Mouse (Mus musculus) frontal cortex, postnatal 36 days (tissue): Measurements from ENCODE around the gene Olfr97.
"Not testable (repeated sequence)": the region's sequence is repeated elsewhere in the genome, so short reads cannot be mapped to it uniquely, and the experiment has no call there.

Experiments used
- DNase-seq, 2 experiments: peaks; one replicate each; pipeline ENCODE4 v3.0.0; 2022; ENCODE audit warnings: low spot score in 2 of 2

Olfr97 gene

DNA sequence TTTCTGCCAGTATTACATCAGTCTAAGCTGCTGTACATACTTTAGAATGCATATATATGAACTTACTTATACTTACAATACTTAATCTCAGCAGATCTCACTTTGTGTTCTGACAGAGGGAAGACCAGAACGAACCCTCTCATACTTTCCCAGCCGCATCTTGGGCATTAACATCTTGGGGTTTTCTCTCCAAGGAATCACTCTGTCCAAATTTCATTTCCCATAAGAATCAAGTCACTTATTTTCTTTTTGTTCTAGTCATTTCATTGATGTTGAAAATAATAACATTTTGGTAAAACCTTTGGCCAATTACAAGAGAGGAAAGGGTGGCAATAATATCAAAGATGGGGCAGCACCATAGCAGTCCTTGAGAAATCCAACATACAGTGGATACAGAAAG lies at the start of gene Olfr97:
Olfr97 (minus strand) TSS at position 101 of the 400 bp plus-strand sequence.
- not testable (repeated sequence) for DNase-seq

DNA sequence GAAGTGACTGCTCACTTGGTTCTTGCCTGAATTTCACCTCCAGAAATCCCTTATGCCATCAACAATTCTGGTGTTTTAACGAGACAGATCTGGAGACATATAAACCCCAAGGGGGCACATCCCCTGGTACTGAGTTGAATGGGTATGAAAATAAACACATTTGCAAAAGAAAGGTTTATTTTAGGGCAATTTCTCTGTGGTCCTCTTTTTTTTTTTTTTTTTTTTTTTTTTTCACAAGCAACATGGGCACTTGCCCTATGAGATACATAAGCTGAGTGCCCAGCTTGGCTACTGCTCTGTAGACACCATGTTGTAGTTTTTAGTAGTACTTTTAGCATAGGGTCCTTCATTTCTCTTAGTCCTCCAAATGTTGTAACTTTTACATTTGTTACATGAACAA lies 46.2 kb upstream of the Olfr97 start, which contains the start of gene Olfr99:
Olfr99 (minus strand) TSS at position 101 of the 400 bp plus-strand sequence.
- no peak for DNase-seq

DNA sequence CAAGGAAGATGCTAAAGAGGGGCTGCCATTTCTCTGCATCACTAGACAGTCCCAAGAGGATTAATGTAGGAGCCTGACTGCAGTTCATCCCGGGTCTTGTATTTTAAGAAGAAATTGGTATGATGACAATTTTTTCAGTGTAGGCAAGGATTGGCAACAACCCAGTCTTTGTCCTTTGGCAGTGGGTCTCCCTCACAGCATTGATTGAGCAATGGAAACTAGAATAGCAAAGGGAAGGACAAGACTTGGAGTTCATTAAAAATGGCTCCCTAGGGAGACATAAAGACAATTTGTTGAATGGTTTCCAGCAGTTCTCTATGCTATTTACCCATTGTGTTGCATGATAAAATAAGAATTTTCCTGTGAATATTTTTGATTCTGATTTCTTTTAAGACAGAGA lies 43.2 kb upstream of the Olfr97 start:
- no peak for DNase-seq

DNA sequence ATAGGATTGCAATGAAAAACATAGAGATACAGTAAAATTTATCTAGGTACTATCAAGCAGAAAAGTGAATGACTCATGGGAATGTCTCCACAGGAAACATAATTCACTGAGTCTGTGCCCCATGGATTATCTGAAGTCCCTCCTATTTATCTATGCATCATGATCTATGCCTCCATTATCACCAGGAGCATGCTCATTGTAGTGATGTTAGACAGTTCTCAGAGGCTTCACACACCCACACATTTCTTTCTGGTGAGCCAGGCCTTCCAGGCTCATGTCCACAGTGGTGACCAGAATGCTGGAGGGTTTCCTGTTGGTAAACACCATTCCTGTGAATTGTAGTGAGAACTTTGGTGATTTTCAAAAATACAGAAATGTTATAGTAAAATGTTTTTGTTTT lies 39.4 kb upstream of the Olfr97 start:
- no peak for DNase-seq

DNA sequence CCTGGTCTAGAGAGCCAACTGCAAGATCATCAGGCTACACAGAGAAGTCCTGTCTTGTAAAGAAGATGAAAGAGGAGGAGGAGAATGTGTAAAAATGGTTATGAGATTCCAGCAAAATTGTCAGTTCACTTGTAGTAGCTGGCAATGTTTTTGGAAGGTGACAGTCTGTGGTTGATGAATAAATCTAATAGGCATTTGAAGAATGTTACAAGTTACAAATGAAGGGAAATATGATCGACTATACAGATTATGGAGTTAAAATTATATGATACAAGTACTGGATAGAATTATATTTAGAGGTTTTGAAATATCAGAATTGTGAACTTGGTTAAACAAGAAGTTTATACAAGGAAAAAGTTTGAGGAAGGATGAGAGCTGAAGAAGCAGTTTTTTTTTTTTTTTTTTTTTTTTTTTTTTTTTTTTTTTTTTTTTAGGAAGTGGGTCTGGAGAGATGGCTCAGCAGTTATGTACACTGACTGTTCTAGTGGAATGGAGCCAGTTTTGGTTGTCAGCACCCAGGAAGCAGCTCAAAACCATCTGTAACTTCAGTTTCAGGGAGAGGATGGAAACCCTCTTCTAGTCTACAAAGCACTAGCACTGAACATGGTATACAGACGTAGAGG lies 38.6 kb upstream of the Olfr97 start:
- no peak for DNase-seq

DNA sequence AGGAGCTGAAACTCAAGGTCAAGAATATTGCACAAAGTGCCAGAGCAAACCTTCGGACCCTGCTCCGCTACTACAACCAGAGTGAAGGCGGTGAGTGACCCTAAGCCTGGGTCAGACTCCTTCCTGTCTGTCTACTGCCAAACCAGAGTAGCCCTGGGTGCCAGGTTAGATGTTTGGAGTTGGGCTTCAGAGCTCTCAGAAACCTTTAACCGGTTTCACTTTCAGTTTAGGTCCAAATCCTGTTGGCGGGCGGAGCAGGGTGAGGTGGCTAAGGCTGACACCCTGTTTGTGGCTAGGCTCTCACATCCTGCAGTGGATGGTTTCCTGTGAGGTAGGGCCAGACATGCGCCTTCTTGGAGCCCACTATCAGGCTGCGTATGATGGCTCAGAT lies 33.6 kb upstream of the Olfr97 start:
- DNase-seq: no peak

DNA sequence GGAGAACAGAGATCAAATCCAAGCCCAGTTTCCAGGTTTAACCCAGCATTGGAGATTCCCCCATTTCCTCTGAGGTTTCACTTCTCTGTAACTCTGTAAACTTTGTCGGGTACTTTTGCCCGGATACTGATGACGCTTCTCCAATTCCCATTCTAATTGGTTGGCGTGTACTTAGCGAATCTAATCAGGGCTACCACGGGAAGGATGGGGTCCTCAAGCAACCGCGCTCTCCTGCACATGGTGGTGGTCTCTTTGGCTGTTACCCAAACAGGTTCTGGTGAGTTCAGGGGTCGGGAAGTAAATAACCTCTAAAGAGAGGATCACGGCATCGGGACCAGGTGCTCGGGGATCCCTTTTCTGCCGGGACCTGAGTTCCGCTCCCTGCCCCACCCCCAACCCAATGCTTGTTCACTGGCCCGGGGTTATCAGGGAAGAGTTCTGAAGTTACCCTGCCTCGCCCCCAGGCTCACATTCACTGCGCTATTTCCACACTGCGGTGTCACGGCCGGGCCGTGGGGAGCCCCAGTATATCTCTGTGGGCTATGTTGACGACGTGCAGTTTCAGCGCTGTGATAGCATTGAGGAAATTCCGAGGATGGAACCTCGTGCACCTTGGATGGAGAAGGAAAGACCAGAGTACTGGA lies 33.0 kb upstream of the Olfr97 start, which contains the start of gene H2-M3:
H2-M3 (plus strand) TSS at position 163 of the 644 bp plus-strand sequence.
- peak; percentile 90 to 96 for DNase-seq

DNA sequence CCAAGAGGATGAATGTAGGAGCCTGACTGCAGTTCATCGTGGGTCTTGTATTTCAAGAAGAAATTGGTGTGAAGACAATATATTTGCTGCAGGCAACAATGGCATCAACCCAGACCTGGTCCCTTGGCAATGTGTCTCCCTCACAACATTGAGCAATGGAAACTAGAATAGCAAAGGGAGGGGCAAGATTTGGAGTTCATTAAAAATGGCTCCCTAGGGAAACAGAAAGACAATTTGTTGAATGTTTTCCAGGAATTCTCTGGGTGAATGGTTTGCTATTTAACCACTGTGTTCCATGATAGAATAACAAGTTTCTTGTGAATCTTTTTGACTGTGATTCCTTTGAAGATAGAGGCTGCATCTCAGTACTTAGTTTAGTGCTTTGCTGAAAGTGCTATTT lies 26.5 kb upstream of the Olfr97 start, which contains the start of gene Olfr98:
Olfr98 (minus strand) TSS at position 124 of the 400 bp plus-strand sequence.
- no peak for DNase-seq

DNA sequence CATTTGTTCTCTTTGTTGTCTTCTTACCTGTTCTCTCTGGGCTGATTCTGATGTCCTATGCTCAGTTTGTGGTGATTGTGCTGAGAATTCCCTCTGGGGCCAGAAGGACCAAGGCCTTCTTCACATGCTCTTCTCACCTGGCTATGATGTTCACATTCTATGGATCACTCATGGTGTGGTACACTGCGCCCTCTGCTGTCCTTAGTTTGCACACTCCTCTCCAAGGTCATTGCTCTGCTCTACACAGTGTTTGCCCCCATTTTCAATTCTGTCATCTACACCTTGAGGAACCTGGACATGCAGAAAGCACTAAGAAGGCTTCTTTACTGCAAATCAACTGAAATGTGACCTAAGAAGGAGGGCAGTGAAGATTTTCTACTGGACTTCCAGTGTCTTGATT lies 13.4 kb upstream of the Olfr97 start:
- peak in 1 of 2 experiments; percentile 9 for DNase-seq

DNA sequence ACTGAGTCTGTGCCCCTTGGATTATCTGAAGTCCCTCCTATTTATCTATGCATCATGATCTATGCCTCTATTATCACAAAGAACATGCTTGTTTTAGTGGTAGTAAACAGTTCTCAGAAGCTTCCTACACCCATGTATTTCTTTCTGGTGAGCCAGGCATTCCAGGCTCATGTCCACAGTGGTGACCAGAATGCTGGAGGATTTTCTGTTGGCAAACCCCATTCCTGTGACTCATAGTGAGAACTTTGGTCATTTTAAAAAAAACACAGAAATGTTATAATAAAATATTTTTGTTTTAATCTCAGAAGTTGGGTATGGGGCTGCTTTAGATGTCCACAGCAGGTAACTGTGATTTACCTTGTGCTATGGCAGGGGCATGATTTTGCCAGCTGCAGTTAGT lies 12.3 kb upstream of the Olfr97 start:
- no peak for DNase-seq

DNA sequence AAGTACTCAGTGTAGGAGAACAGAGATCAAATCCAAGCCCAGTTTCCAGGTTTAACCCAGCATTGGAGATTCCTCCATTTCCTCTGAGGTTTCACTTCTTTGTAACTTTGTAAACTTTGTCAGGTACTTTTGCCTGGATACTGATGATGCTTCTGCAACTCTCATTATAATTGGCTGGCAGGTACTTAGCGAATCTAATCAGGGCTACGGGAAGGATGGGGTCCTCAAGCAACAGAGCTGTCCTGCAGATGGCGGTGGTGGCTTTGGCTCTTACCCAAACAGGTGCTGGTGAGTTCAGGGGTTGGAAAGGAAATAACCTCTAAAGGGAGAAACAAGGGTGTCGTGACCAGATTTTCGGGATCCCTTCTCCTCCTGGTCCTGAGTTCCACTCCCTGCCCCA lies 9.6 kb upstream of the Olfr97 start:
- peak; percentile 9 to 40 for DNase-seq

DNA sequence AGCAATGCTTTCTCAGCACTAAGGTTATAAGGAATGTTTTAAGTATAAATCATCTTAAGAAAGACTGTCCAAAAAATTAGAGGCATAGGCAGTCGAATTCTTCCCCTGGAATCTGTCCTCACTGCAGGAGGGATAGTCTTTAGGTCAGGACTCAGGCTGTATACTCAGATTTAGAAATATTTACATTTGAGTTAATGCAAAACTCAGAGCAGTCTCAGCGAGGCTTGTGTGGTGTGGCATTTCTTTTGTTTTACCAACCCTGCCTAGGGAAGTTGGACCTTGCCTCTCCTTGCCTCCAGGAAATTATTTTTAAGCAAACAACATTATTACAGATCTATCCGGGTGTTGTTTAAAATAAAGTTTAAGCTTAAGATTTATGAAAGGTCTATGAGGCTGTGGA lies 5.1 kb upstream of the Olfr97 start:
- no peak for DNase-seq

DNA sequence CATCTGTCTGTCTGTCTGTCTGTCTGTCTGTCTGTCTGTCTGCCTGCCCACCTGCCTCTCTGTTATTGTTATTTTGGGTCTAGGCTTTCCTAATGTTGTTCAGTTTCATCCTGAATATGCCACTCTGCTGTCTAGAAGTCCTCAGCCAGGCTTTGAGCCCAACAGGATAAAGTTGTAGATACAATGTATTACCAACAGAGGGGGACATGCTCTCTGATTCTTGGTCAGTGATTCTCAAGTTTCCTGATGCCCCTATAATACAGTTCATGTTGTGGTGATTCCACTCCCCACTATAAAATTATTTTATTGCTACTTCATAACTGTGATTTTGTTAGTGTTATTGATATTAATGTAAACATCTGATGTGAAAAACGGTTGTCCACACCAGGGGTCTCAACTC lies 15.3 kb downstream of the Olfr97 start:
- DNase-seq: no peak

DNA sequence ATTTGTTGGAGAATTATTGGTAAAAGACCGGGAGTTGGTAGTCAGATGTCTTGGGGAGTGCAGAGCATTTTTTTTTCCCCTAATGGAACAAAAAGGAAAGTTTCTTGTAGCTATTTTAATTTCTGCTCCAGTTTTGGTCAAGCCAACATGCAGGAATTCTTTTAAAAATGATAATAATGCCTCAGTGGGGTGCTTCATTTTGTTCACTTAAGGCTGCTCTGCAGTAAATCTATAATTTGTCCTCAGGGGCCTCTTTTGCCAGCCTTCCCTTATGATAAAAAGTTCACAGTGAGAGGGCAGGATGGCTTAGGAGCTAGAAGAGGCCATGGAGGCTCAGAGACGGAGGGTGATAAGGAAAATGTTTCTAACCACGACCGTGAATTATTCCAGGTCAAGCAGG lies 17.3 kb downstream of the Olfr97 start, which contains the start of gene Olfr96:
Olfr96 (plus strand) TSS at position 301 of the 400 bp plus-strand sequence.
- no peak for DNase-seq

DNA sequence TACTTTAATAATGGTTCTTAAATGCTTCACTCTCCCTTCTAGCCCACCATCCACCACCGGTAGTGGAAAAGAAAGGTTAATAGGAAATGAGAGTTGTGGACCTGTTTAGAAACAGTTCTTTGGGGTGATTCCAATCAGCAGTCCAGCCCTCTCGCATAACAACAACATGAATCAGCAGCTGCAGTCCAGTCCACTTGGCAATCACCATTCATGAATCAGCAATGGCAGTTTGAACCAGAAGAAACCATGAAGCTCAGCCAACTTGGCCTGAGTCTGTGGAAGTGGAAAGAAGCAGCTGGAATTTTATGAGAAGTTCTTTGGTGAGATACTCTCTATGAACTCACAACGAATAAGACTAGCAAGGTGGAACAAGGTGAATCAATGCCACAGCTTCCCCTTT lies 18.6 kb downstream of the Olfr97 start:
- DNase-seq: no peak

DNA sequence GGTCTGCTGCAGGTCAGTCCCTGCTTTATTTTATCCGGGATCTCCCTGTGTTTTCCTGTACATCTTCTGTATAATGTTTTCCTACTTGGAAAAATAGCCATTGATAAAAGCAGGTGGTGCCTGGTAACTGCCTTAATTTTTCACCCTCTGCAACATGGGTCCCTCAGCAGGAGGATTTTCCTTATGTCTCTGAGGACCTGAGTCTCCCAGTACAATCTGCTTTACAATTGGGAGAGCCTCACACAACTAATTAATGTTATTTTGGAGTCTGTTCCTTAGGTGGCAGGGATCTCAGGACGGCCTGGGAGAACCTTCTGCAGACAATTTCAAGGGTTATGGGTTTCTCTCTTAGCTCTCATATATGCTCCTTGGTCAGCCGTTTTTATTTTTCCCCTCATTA lies 24.1 kb downstream of the Olfr97 start, which contains the start of gene Olfr95:
Olfr95 (minus strand) TSS at position 101 of the 400 bp plus-strand sequence.
- no peak for DNase-seq

DNA sequence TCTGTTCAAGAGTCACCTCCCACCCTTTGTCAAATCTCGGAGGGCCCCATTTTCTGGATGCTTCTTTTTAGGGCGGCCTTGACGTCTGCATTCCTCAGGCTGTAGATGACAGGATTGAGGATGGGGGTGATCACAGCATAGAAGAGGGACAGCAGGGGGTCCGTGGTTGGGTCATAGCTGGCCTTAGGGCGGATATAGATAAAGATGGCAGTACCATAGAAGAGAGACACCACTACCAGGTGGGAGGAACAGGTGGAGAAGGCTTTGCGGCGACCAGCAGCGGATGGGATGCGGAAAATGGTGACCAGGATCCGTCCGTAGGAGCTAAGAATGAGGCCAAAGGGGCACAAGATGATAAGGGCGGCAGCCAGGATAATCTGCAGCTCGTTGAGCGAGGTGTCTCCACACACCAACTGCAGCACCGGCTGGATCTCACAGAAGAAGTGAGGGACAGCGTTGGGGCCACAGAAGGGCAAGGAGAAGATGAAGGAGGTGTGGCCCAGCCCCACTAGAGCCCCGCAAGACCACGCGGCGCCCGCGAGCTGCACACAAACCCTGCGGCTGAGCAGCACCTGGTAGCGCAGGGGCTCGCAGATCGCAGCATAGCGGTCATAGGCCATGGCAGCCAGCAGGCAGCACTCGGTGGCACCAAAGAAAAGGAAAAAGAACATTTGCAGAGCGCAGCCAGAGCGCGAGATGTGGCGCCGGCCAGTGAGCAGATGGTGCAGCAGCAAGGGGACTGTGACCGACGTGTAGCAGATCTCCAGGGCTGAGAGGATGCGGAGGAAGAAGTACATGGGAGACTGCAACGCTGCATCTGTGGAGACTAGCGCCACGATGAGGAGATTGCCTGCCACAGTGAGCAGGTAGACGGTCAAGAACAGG lies 26.0 kb downstream of the Olfr97 start:
- peak; percentile 24 to 37 for DNase-seq

DNA sequence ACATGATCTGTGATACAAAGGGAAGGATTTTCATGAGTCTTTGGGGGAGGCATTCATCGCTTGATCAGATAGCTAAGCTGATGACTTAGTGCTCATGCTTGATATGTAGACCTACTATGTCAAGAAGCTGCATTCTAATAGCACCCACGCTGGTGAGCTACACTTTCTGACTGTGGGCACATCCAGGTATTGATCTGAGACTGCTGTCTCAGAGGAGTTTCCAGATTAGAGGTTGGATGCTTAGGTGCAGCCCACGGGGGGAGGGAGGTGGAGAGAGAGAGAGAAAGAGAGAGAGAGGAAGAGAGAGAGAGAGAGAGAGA lies 33.3 kb downstream of the Olfr97 start:
- no peak for DNase-seq

DNA sequence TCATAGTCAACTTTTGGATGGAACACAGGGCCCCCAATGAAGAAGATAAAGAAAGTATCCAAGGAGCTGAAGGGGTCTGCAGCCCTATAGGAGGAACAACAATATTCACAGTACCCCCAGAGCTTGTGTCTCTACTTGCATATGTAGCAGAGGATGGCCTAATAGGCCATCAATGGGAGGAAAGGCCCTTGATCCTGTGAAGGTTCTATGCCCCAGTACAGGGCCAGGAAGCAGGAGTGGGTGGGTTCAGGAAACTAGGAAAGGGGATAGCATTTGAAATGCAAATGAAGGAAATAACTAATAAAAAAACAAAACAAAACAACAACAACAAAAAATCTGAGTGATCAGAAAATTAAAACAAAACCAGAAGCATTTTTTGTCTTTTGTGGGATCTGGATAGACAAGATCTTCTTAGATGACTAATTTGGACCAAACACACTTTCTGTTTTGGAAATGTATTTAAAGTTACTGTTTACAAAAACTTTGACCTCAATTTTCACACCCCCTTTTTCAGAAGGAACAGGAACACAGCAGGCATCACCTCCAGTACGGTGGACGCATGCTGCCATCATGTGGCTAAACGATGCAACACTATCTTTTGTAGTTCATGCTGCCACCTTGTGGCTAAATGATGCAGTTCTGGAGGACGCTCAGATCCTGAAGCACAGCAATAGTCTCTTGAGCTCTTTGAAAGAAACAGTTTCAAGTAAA lies 33.8 kb downstream of the Olfr97 start:
- peak; percentile 83 to 94 for DNase-seq

DNA sequence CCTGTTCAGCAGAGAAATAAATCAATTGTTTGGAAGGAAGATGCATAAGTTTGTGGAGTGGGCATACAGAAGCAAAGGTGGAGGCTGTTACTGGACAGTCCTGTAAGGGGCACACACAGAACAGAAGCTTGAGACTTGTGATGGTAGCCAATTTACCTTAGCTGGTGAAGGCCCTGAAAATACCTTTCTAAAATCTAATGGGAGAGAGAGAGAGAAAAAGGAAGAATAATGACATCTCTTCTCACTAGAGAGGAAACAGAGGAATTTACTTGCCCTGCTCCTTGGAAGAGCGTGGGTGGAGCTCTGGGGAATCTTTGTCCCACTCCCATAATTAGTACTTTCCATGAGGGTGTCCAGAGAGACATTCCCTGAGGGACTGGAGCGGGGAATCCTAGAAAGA lies 36.2 kb downstream of the Olfr97 start, which contains the start of gene Olfr94:
Olfr94 (minus strand) TSS at position 101 of the 400 bp plus-strand sequence.
- no peak for DNase-seq

DNA sequence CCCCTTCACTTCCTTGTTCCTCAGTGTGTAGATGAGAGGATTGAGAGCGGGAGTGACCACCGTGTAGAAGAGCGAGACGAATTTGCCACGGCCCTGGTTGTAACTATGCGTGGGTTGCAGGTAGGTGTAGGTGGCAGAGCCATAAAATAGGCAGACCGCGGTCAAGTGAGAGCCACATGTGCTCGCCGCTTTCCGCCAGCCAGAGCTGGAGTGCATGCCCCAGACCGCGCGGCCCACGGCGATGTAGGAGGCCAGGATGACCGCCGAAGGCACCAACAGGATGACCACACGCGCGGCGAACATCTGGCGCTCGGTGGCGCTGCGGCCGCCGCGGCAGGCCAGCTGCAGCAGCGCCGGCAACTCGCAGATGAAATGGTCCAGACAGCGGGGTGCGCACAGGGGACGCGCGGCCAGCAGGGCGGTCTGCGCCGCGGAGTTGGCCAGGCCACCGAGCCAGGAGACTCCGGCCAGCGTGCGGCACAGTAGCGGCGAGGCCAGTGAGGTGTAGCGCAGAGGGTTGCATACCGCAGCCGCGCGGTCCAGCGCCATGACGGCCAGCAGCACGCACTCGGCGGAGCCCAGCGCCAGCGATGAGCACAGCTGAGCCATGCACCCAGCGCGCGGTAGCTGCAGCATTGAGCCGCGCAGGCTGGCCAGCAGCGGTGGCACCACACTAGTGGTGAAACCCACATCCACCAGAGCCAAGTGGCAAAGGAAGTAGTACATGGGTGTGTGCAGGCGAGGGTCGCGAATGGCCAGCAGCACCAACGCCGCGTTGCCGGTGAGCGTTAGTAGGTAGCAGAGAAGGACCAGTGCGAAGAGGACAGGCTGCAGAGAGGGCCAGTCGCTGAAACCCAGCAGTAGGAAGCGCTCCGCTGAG lies 40.0 kb downstream of the Olfr97 start:
- DNase-seq: peak; percentile 41 to 57
